Mouse (Mus musculus) left cerebral cortex, adult 2 months (tissue): ENCODE data around the gene Tmub2. TPM values are rescaled to one million over a fixed set of nuclear protein-coding genes. Genes with fewer than 3 reads are reported as not detected.
"Not testable (repeated sequence)": the region's sequence is repeated elsewhere in the genome, so short reads cannot be mapped to it uniquely, and the experiment has no call there.

Source experiments
- DNase-seq, 2 experiments: peaks; one replicate each; pipeline ENCODE4 v3.0.0; 2021 to 2022; ENCODE audit warnings: low spot score in 2 of 2, mixed read lengths in 1 of 2; ENCODE audit errors: extremely low spot score in 1 of 2
- H3K27ac ChIP-seq: fragments of 200-600 bp; 2 replicates; pipeline ENCODE4 v1.8.1; 2022
- H3K4me3 ChIP-seq: fragments of 200-600 bp; 2 replicates; pipeline ENCODE4 v1.8.1; 2022
- CTCF ChIP-seq: fragments of 200-600 bp; IDR thresholded peaks from 2 replicates; pipeline ENCODE4 v1.8.1; 2022; ENCODE audit warnings: antibody characterized with exemption, mild to moderate bottlenecking, moderate library complexity
- intact Hi-C: fragments of 180-260 bp; cut with DNase I; formaldehyde crosslinking; loops from one replicate; pipeline ENCODE4 v1.15.1; 2025
- total RNA-seq, 2 experiments: library from RNA; stranded (reverse); gene quantifications; 2 replicates each; pipeline ENCODE4 v1.2.3; 2021

Gene Tmub2
- total RNA-seq, 2 experiments from 2014 or later, result 66.6 to 74.4 TPM

DNA sequence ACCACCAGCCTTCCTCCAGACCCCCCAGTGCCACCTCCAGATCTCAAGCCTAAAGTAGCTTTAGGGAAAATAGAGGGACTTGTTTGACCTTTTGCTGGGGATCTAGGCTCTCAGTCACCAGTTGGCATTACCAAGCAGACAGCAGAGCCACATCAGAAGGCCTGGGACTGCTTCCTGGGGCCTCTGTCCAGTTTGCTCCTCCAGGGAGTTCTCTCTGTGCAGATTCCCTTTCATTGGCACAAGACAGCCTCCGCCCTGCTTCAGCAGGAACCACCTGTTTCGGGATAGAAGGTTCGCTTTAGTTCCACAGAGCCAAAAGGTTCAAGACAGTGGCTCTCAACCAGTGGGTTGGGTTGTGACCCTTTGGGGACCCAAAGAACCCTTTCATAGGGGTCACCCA, 5.1 kb upstream of the Tmub2 start:
- no peak for DNase-seq
- intact Hi-C loops, result no loop called here
- TF ChIP-seq CTCF, result no peak
- Histone ChIP-seq H3K27ac (no peak overlapping the region), H3K4me3 (no peak overlapping the region)

GRCm38 (mm10) chr11:102280267-102280666, 4.5 kb upstream of the Tmub2 start:
- TF ChIP-seq CTCF, result peak; percentile 26
- DNase-seq, H3K27ac ChIP-seq, H3K4me3 ChIP-seq, intact Hi-C loops: not testable (repeated sequence)

DNA sequence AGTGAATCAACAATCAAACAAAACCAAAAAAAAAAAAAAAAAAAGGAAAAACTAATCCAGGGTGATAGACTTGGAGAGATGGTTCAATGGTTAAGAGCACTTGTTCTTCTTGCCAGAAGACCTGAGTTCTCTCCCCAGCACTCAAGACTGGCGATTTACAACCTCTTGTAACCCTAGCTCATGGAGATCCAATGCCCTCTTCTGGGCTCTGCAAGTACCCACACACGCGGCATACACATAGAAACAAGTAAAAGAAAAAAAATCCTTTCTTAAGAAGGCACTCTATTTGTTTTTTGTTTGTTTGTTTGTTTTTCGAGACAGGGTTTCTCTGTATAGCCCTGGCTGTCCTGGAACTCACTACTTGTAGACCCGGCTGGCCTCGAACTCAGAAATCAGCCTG, 809 bp upstream of the Tmub2 start:
- TF ChIP-seq CTCF, result no peak
- peak overlapping the region; percentile 67; the same call in 1 of the 2 replicates for H3K4me3 ChIP-seq
- H3K27ac ChIP-seq, result peak overlapping the region; percentile 92
- intact Hi-C loops, result no loop called here
- DNase-seq, result no peak

DNA sequence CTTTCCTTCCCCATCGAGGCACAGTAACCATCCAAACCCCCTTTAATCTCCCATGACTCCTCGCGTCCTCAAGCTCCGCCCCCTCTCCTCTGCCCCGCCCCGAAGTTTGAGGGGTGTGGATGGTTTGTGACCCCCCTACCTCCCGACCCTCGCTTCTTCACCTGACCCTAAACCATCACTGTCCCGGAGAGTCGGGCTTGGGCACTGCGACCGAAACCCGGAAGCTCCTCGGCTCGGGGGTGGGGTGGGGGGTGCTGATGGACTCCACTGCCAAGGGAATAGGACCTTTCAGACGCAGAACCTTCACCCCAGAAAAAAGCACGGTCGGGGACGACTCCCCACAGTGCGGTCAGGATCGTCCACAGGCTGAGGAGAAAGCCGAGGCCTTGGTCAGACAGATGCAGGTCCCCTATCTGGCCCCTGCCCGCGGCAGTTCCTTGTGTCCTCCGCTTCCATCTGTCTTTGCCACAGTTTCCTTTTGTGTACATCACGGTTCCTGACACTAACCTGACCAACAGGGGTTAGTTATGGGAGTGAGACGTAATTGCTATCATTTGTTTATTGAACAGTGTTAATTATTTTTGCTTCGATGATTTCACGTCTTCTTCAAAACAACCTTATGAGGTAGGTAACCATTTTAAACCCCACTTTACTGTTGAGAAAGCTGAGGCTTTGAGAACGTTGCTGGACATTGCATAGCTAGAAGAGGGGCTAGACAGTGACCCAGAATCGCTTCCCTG, 534 bp downstream of the Tmub2 start:
- TF ChIP-seq CTCF, result no peak
- H3K27ac ChIP-seq, result peak overlapping the region; percentile 92
- no peak for DNase-seq
- peak overlapping the region; percentile 67 for H3K4me3 ChIP-seq
- intact Hi-C loops, result no loop called here

DNA sequence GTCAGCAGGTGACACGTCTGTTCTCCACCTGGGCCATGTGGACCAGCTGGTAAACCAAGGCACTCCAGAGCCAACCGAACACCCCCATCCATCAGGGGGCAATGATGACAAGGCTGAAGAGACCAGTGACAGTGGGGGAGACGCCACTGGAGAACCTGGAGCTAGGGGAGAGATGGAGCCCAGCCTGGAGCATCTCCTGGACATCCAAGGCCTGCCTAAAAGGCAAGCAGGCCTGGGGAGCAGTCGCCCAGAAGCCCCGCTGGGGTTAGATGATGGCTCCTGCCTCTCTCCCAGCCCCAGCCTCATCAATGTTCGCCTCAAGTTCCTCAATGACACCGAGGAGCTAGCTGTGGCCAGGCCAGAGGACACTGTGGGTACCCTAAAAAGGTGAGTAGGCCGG, 2.8 kb downstream of the Tmub2 start:
- H3K4me3 ChIP-seq, result no peak overlapping the region
- no peak overlapping the region for H3K27ac ChIP-seq
- no peak for TF ChIP-seq CTCF
- intact Hi-C loops, result no loop called here
- no peak for DNase-seq

DNA sequence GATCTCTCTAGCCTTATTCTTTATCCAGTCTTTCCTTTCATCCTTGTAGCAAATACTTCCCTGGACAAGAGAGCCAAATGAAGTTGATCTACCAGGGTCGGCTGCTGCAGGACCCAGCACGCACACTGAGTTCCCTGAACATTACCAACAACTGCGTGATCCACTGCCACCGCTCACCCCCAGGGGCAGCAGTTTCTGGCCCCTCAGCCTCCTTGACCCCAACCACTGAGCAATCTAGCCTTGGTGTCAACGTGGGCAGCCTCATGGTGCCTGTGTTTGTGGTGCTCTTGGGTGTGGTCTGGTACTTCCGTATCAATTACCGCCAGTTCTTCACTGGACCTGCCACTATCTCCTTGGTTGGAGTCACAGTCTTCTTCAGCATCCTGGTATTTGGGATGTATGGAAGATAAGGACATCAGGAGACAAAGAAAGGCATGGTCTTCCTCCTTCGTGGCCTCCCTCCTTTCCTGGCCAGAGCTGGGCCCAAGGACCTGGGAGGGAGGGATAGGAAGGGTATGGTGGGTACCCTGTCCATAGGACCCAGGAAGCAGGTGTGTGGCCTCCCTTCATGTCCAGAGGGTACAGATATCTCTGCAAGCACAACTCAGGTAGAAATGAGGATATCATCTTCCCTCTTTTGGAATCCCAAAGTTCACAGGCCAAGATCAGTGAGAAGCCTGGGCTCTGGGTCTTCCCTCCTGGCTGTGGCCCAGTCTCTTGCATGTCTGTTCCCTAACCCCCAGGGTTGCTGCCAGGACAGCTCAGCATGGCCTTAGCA, 3.5 kb downstream of the Tmub2 start:
- no peak overlapping the region for H3K4me3 ChIP-seq
- no peak overlapping the region for H3K27ac ChIP-seq
- TF ChIP-seq CTCF, result no peak
- DNase-seq, result no peak
- intact Hi-C loops, result no loop called here

DNA sequence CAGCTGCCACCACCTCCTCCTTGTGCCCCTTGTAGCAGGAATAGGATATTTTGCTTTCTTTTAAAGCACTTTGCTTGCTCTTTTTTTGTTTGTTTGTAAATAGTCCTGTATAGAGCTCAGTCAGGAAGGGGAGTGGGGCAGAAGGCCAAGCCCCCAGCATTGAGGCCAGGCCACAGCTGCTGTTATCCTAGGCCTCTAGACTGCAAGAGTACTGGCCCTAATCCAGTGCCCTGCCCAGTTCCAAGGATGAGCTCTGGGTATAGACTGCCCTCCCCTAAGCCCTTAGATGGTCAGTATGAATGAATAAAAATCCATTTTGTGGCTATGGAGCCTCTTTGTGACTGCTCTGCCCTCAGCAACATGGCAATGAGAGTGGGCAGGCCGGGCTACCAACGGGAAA, 4.2 kb downstream of the Tmub2 start:
- intact Hi-C loops, result no loop called here
- no peak for TF ChIP-seq CTCF
- Histone ChIP-seq H3K4me3 (no peak overlapping the region), H3K27ac (no peak overlapping the region)
- DNase-seq, result no peak

- no peak for DNase-seq
- no peak overlapping the region for H3K4me3 ChIP-seq
- TF ChIP-seq CTCF, result no peak
- H3K27ac ChIP-seq, result no peak overlapping the region
- intact Hi-C loops, result no loop called here
Measured at GRCm38 (mm10) chr11:102289511-102290100, 4.9 kb downstream of the Tmub2 start.

- no peak for DNase-seq
- no peak overlapping the region for H3K4me3 ChIP-seq
- TF ChIP-seq CTCF, result no peak
- H3K27ac ChIP-seq, result no peak overlapping the region
- intact Hi-C loops, result no loop called here
Measured at GRCm38 (mm10) chr11:102290141-102290540, 5.4 kb downstream of the Tmub2 start.

DNA sequence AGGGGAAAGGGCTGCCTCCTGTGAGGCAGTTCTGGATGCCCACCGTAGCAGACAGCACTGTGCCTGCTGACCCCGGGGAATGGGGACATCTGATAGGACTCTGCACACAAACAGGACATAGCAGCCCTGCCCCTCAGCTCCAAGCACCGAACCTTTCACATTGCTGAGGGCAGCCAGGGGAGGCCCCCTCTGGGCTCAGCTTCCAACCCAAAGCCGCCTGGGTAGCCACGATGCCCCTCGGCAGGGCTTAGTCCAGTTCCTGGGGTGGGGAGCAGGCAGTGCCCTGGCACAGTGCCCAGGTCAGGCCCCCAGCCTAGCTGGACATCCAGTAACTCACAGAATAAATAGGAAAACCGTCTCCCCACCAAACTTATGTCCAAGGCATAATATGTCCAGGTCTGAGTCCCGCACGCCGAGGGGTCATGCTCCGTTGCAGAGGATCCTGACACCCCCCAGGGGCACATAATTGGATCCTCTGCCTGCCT, 6.4 kb downstream of the Tmub2 start:
- no peak overlapping the region for H3K27ac ChIP-seq
- no peak for TF ChIP-seq CTCF
- intact Hi-C loops, result no loop called here
- no peak overlapping the region for H3K4me3 ChIP-seq
- DNase-seq, result no peak

- intact Hi-C loops, result no loop called here
- DNase-seq, result no peak
Measured at GRCm38 (mm10) chr11:102293971-102294370, 9.2 kb downstream of the Tmub2 start.

DNA sequence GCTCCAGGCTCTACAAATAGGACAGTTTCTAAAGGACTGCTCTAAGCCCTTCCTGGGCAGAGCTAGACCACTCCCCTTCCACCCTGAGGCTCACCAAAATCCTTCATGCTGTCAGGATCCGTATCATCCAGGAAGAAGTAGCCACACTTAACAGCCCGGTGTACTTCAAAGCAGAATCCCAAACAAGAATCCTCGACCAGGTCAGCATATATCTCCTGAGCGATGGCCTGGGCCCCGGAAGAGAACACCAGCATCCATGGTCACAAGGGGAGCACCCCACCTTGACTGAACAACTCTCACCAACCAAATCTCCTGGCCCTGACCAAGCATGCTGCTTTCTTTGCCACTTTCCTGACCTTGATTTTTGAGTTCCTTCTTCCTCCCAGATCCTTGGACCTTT, 9.7 kb downstream of the Tmub2 start:
- intact Hi-C loops, result no loop called here
- no peak for TF ChIP-seq CTCF
- peak overlapping the region; percentile 86 for H3K4me3 ChIP-seq
- H3K27ac ChIP-seq, result no peak overlapping the region
- no peak for DNase-seq

More at GRCm38 (mm10) chr11:102293971-102294370, 9.2 kb downstream of the Tmub2 start:
- Histone ChIP-seq H3K4me3 (no peak overlapping the region), H3K27ac (no peak overlapping the region)
- no peak for TF ChIP-seq CTCF
